Mouse (Mus musculus) heart, postnatal 0 days (tissue): ENCODE measurements around the gene Rcn3.

Source experiments
- CTCF ChIP-seq: IDR thresholded peaks from 2 replicates; pipeline ENCODE4 v1.5.1; 2016; ENCODE audit warnings: antibody characterized with exemption, control low read depth, low read depth
- EP300 ChIP-seq: IDR thresholded peaks from 2 replicates; pipeline ENCODE4 v1.6.1; 2016; ENCODE audit warnings: antibody characterized with exemption, low read depth

- TF ChIP-seq CTCF (no peak), EP300 (no peak)
Measured at GRCm38 (mm10) chr7:45075405-45075804, 16.6 kb downstream of the Rcn3 start.
